Mouse (Mus musculus): ENCODE data around the gene Mapk13.
A peak's percentile ranks its signal among the peaks of the same experiment; 100 is the strongest.

Gene Mapk13

GRCm38 (mm10) chr17:28775161-28775560, 6.1 kb downstream of the Mapk13 start:
- no peak for DNase-seq (ENCODE audit: low read depth)

GRCm38 (mm10) chr17:28776817-28777216, 7.7 kb downstream of the Mapk13 start:
- DNase-seq (ENCODE audit: low read depth), result peak; percentile 41

DNA sequence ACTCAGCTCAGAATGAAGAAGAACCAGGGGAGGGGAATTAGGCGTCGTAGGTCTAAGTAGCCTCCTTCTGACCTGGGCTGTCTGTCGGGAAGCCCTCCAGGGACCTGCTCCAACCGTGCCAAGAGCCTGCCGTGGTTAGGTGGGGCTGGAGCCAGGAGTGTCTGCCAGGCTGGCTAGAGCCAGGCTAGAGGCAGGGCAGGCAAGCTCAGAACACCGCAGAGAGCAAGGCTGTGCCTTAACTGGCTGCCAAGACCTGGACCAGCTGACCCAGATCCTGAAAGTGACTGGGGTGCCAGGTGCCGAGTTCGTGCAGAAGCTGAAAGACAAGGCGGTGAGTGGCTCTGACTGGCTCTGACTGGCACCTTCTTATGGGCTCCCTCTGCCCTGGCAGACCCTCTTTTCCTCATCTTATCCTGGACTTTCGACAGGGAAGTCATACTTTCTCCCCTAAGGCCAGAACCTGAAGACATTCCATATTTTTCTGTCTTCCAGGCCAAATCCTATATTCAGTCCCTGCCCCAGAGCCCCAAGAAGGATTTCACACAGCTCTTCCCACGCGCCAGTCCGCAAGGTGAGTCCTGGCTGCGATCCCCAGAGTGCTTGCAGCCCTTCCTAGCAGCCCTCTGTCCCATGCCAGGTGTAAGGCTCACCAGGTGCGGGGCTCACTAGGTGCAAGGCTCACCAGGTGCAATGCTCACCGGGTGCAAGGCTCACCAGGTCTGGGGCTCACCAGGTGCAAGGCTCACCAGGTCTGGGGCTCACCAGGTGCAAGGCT, 8.3 kb downstream of the Mapk13 start:
- no peak for DNase-seq (ENCODE audit: low read depth)

- no peak for DNase-seq (ENCODE audit: low read depth)
Measured at GRCm38 (mm10) chr17:28779735-28780134, 10.6 kb downstream of the Mapk13 start.

DNA sequence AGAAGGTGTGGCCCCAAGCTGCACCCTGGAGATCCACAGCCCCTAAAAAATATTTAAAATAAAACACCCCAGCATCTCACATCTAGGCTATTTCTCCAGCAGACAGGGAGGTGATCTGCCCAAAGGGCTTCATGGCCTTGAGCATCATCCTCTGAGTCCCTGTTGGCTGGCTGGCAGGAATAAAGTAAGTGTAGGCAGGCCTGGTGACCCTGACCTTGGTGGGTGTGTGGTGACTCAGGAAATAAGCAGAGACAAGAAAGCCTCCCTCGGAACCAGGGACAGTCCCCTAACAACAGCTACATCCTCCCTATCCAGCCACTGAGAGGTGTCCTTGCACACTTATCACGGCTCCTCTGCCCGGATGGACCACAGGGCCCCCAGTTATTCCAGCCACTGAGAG, 11.7 kb downstream of the Mapk13 start:
- DNase-seq (ENCODE audit: low read depth), result peak; percentile 53

DNA sequence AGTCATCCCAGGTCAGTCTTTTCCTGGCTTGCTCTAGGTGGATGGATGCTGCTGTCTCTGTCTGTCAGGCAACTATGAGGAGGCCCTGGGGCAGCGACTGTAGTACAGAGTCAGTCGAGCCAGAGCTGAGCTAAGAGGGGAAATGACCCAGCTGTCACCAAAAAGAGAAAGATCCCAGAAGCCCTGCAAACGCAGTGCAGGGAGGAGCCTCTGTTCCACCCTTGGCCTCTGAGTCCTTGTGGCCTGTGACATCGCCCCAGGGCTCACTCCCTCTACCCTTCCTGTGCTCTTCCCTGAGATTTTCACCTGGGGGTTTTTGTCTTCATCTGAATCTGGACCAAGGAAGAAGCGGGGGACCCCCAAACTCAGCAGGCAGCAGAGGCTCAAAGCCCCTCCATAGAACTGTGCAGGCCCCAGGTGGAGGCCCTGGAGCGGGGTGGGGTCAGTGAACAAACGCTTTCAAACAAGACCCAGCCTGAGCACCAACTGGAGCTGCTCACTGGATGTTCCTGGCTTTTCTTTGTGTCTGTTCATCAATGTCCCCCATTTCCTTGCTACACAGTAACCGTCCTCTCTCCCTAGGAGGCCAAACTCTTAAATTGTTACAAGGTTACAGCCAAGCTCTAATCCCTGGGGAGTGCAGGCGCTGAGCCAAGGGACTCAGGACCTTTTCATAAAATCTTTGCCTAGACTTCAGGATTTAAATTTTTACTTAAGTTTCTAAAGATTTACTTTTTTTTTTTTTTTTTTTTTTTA, 12.4 kb downstream of the Mapk13 start:
- DNase-seq (ENCODE audit: low read depth), result peak; percentile 21

- no peak for DNase-seq (ENCODE audit: low read depth)
Measured at GRCm38 (mm10) chr17:28785036-28785435, 15.9 kb downstream of the Mapk13 start.

DNA sequence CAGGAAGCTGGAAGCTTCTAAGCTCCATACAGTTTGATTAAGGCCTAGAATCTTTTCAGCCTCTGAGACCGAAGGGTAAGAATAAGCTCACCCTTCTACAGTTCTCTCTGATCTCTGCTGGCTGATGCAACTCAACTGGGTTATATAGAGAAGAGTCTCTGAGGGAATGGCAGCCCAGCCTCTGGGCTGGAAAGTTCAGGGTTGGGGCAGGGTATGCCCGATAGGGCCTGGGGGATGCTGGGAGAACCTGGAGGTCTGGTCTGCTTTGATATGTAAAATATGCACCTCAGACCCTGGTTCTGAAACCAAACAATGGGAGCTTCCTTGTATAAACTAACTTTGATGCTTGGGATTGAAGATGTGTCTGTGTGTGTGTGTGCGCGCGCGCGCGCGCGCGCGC, 18.4 kb downstream of the Mapk13 start:
- DNase-seq (ENCODE audit: low read depth), result no peak

GRCm38 (mm10) chr17:28797031-28797430, 27.9 kb downstream of the Mapk13 start:
- no peak for DNase-seq (ENCODE audit: low read depth)

- DNase-seq (ENCODE audit: low read depth), result peak; percentile 52
Measured at GRCm38 (mm10) chr17:28799291-28800160, 30.4 kb downstream of the Mapk13 start.

- DNase-seq (ENCODE audit: low read depth), result no peak
Measured at GRCm38 (mm10) chr17:28800281-28800670, 31.2 kb downstream of the Mapk13 start.

DNA sequence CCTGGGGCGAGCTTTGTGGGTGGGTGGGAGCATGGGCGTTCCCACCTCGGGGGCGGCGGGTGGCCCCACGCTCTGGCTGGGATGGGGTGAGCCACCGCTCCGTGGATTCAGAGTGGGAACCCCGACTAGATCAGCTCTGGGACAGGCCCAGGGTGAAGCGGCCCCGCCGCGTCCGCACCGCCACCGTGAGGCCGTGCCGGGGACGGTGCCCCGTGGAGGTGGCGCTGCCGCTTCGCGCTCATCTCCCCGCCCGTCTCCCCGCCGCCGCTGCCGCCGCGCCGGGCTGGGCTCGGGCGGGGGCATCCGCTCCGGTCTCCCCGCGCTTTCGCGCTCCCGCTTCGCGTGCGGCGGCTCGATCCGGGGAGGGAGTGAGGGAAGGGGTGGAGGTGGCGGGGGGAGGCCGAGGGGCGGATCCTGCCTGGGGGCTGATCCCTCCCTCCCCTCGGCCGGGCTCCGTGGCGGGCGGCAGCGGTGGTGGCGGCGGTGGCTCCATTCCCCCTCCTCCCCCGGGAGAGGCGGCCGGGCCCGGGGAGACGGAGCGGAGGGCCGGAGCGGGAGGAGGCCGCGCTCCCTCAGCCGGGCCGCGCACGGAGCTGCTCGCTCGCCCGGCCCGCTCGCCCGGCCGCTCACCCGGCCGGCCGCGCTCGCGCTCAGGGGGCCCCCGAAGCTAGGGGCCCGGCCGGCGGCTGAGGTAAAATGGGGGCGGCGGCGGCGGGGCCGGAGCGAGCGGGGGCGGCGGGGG, 31.7 kb downstream of the Mapk13 start, which contains the start of gene Brpf3:
Gene Brpf3, plus strand, starts transcription at position 420 of the 742 bp plus-strand sequence.
- DNase-seq (ENCODE audit: low read depth), result peak; percentile 52

GRCm38 (mm10) chr17:28801474-28802005, 32.4 kb downstream of the Mapk13 start:
- DNase-seq (ENCODE audit: low read depth), result peak; percentile 97

GRCm38 (mm10) chr17:28802006-28802481, 32.9 kb downstream of the Mapk13 start:
- DNase-seq (ENCODE audit: low read depth), result peak; percentile 67

- DNase-seq (ENCODE audit: low read depth), result no peak
Measured at GRCm38 (mm10) chr17:28803316-28803715, 34.2 kb downstream of the Mapk13 start.

DNA sequence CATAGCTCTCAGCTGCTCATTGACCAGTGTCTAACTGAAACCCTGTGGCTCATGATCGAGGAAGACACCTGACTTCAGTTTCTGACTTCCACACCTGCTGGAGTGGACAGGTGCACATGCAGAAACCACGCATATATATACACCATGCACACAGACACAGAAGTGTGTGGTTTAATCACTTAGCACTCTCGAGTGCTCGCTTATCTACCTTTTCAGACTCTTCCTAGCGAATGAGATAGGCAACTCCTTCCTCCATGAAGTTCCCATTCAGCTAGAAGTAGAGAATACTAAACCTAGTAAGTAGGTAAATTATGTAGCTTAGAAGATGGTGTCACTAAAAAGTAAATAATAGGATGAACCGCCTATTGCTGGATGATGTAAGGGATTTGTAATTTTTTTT, 35.9 kb downstream of the Mapk13 start:
- no peak for DNase-seq (ENCODE audit: low read depth)

DNA sequence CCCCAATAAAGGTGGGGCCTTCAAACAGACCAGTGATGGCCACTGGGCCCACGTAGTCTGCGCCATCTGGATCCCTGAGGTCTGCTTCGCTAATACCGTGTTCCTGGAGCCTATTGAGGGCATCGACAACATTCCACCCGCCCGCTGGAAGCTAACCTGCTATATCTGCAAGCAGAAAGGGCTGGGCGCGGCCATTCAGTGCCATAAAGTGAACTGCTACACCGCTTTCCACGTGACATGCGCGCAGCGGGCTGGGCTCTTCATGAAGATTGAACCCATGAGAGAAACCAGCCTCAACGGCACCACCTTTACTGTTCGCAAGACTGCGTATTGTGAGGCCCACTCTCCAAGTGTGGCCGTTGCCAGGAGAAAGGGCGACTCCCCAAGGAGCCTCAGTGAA, 37.7 kb downstream of the Mapk13 start:
- no peak for DNase-seq (ENCODE audit: low read depth)

GRCm38 (mm10) chr17:28808714-28809113, 39.6 kb downstream of the Mapk13 start:
- DNase-seq (ENCODE audit: low read depth), result no peak

- no peak for DNase-seq (ENCODE audit: low read depth)
Measured at GRCm38 (mm10) chr17:28809175-28809831, 40.2 kb downstream of the Mapk13 start.

GRCm38 (mm10) chr17:28812345-28812744, 43.2 kb downstream of the Mapk13 start:
- no peak for DNase-seq (ENCODE audit: low read depth)

All from 416B (cell line).